Mouse (Mus musculus): ENCODE data around the gene Aasdh. TPM values are rescaled to one million over a fixed set of nuclear protein-coding genes. Genes with fewer than 3 reads are reported as not detected.
A peak's percentile ranks its signal among the peaks of the same experiment; 100 is the strongest.

The Aasdh gene
- 10 to 100 TPM; 18.5 to 21.0 TPM for total RNA-seq (2021)

DNA sequence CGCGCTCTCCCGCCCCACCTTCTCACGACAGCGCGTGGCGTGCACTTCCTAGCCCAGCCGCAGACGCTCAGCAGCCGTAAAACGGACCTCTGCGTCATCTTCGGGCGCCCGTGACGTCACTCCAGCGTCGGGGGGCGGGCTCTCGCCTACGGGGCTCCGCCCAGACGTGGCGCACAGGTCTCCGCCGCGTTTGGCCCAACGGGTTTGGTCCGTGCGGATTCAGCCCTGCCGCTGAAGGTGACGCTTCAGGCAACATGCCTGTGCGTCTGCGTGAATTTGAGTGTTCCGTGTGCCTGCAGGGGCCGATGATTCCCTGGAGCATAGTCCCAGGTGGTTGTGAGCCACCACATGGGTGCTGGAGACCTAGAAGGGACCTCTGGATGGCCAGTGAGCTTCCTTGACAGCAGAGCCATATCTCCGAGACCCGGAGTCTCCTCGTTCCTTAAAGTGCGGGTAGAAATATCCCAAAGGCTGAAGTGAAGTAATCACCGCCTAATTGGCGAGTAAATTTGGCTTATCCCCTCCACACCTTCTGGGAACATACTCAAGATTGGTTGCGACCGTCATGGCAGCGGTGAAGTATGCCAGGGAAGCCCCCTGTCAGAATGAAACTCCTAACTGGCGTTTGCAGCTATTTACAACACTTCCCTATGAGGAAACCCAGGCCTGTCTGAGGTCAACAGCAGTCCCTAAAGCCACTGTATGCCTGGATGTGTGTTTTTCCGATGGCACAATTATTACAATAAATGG, at the start of gene Aasdh:
Gene Aasdh (minus strand): TSS at position 110 of the 750 bp plus-strand sequence.
- intact Hi-C loops (cut with DNase I): no loop called here
- peak; percentile 93 to 97 for DNase-seq (ENCODE audit: extremely low spot score in 1 of 2, low spot score in 2 of 2)

DNA sequence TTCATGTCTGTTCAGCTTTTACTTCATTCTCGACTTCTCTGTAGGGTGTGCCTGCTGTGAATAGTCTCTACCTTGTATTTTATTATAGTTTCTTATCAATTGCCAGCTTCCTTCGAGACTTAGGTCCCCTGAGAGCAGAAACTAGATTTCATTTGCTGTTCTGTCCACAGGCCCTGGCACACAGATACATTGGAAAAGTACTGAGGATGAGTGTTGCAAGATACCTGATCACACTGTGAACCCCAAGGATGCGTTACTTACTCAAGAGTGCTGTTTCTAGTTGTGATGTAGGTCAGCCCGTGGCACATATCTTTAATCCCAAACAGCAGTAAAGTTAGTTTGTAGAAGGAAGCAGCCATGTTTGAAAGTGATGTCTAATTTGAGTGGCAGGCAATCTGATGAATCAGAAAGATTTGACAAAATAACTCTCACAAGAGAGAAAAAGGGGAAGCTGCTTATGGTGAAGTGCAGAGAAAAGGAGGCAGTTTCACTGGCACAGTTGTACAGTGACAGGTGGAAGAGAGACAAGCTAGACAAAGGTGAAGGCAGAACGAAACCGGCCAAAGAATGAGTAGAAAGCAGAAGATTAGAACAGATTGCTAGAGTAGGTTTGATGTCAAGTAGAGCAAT, 49.1 kb upstream of the Aasdh start:
- intact Hi-C loops (cut with DNase I): no loop called here
- no peak for DNase-seq (ENCODE audit: extremely low spot score in 1 of 2, low spot score in 2 of 2)

DNA sequence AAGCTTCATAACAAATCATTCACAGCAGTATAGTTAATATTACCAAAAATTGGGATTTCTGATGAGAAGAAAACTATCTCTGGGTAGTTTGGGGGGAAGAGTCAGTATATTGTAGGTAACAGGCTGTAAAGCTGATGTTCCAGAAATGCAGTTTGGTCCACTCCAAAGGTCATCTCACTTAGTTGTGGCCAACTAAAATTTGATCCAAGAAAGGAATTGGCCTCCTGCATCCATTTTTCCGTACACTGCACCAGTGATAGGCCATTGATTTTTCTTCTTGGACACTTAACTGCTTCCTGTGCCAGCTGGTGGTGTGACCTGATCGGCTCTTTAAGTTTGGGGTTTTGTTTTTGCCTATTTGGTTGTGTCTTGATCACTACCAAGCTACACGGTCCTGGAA, 48.5 kb upstream of the Aasdh start:
- DNase-seq (ENCODE audit: extremely low spot score in 1 of 2, low spot score in 2 of 2): no peak
- intact Hi-C loops (cut with DNase I): no loop called here

DNA sequence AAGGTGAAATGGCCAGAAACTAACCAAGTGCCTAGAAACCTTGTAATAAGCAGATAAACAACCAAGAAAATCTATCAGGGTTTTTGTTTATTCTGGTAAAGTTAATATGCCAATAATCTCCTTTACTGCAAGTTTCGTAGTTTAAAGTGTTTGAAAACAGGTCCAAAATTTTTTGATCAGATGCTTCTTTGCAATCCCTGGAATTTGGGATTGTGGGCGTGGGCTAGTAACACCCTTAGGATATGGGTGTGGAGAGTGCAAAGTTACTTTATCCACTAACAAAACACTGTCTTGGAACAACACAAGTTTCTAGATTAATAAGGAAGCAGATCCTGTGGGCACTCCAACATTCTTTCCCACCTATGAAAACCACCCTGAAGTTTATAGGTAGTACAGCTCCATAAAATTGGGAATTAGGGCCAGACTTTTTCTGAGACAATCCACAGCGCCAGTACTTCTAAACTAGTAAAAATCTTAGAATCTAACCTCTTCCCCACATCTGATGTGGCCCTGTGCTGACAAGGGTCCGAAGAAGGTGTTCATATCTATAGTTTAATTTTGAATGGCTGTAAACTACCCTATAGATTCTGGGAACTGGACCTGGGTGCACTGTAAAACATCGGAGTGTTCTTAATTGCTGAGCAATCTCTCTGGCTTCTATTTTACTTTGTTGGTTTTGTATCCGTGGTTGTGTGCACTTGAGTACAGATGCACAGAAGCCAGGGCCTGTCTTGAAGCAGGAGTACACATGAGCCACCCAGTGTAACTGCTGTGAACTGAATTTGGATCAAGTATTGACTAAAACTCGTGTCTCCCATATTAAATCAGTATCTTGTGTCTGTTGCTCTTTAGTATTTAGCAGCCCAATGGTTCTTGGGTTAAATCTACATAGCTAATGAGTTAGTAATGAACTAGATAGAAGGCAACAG, 47.1 kb upstream of the Aasdh start:
- intact Hi-C loops (cut with DNase I): no loop called here
- DNase-seq (ENCODE audit: extremely low spot score in 1 of 2, low spot score in 2 of 2): no peak

DNA sequence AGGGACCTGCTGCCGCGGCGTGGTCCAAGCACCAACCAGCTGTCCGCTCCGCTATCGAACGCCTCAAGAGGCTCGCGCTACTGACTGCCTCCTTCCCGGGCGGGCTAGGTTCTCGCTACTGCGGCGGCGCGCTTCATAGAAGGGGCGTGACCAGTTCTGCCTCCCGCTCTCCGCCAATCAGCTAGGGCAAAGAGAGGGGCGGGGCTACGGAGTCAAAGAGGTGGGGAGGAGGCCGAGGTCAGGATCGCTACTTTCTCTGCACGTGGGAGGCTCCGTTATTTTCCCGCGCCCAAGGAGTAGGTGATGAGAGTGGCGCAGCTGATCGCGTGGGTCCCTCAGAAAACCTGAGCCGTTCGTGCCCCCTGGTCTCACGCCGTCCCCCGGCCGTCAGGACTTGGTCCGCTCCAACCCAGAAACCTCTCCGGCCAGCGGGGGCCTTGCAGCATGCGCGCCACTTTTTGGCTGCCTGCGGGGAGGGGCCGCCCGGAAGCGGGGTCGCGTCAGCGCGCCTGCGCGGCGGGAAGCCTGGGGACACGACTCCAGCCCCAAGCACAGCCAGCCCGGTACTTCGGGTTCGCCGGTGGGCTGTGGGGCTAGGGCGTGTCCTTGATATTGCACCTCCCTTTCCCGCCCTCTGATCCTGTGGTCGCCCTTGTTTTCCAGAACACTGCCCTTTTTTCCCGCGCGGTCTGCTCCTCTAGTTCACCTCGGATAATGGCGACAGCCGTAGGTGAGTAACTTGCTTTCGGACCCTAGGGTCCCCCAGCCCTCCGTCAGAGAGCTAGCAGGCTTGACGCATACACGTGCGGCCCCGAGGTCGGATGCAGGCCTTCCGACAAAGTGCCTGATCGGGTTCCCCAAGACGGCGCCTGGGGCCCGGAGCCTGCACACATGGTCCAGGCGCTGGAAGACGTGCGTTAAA, 46.1 kb upstream of the Aasdh start, which contains the start of the genes Paics and Ppat:
Gene Paics (plus strand): TSS at position 202 of the 922 bp plus-strand sequence.
Gene Ppat (minus strand): TSS at position 473 of the 922 bp plus-strand sequence.
- DNase-seq (ENCODE audit: extremely low spot score in 1 of 2, low spot score in 2 of 2): peak; percentile 96 to 100
- intact Hi-C loops (cut with DNase I): loop anchor here (2.0 kb wide), 1 partner anchor 43 kb away; no protein-coding TSS in a partner anchor

DNA sequence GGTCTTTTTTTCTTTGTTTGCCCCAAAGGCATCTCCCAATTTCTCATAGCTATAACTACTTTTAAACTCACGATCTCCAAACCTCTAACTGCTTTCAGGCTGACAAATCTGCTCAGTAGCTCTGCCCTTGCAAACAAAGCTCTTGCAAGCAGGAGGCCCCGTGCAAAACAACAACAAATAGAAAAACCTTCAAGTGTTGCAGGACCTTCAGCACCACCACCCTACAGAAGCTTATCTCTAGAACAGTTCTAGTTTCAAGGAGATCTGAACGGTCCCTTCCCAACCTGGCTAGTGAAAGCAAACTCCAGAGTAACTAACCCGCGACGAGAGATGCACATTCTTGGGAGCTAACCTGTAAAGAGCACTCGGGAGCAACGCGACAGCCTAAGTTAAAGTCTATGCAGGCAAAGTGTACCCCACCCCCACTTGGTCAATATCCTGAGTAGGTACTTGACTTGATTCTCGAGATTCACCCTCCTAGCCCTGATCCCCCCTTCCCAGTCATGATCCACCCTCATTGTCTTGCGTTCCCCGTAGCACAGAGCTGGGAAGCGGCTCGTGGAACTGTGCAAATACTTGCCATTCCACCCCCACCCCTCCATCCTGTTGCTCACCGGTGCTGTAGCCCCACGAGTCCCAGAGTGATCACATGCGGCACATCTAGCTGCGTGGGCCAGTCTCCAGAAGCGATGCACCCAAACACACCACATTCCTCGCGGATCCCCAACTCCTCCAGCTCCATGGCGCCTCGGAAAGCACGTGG, 45.2 kb upstream of the Aasdh start:
- intact Hi-C loops (cut with DNase I): loop anchor here (2.0 kb wide), 1 partner anchor 42 kb away; no protein-coding TSS in a partner anchor

DNA sequence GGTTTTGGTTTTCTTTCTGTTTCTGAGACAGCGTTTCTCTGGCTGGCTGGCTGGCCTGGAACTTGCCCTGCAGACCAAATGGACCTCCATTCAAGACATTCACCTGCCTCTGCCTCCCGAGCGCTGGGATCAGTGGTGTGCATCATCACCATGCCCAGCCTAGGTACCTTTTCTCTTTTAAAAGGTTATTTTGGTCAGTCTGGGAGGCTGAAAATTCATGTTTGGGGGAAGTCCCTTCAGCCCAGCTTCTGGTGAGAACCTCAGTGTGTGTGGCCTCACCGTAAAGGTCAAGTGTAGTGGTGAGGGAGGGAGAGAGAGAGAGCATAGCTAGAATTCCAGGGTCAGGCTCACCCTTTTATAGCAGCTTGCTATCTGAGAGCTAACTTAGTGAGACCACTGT, 42.4 kb upstream of the Aasdh start:
- intact Hi-C loops (cut with DNase I): no loop called here
- no peak for DNase-seq (ENCODE audit: extremely low spot score in 1 of 2, low spot score in 2 of 2)

More for the DNA sequence above, 45.2 kb upstream of the Aasdh start:
- DNase-seq (ENCODE audit: extremely low spot score in 1 of 2, low spot score in 2 of 2): peak in 1 of 2 experiments; percentile 27

DNA sequence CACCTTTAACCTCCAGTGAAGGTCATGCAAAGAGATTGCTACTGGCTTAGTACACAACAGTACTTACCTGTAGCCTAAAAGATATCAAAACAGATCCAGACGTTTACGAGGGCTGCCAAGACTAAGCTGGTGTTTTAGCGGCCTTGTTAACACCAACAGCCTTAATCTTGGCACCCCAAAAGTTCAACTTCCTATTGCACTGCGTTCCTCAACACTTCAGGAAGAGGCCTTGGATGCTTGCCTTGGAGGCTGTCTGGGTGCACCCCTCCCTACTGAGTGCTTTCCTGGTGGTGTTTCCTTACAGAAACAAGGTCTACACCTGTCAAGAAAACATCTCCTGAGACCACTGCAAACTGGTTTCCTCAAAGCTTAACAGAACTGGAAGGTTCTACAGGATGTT, 41.8 kb upstream of the Aasdh start:
- intact Hi-C loops (cut with DNase I): no loop called here
- DNase-seq (ENCODE audit: extremely low spot score in 1 of 2, low spot score in 2 of 2): no peak

DNA sequence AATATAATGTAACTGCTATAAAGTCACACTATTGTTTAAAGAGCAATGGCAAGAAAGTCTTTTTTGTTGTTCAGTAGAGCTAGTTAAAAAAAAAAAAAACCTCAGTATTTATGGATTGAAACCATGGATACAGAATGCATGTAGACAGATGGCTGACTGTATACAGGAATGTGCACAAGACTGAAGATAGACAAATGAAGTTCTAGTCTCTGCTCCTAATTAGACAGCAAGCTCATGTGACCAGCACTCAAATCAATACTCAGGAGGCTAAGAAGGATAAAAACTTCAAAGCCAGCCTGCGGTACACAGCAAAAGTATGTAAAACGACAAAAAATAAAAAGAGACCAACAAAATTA, 40.3 kb upstream of the Aasdh start:
- DNase-seq (ENCODE audit: extremely low spot score in 1 of 2, low spot score in 2 of 2): no peak
- intact Hi-C loops (cut with DNase I): no loop called here

DNA sequence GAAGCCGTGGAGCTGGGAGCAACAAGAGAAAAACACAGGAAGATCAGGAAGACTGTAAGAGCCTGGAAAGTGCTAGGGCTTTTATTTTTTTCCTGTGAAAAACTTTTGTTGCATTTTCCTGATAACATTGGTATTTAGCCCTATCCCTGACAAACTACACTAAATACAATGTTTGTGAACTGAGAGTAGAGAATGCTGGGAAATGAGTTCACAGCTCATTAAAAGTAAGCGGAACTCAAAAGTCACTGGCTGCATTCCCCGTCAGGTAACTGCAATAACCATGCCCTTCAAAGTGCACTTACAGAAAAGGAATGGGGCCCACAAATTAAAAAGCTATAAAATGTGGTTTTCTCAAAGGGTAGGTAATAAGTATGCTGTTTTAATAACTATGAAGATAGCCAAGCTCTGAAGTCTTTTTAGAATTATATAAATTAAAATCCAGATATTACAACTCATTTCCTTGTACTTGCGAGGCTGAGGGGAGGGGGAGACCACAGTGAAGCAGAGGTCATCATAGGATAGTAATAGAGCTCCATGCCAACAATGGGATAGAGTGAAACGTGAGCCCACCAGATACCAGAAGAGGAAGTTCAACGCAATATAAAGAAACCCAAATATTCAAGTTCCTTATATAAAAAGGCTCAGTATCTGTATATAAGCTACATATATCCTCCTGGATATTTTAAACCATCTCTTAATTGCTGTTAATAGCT, 39.8 kb upstream of the Aasdh start:
- no peak for DNase-seq (ENCODE audit: extremely low spot score in 1 of 2, low spot score in 2 of 2)
- intact Hi-C loops (cut with DNase I): no loop called here

DNA sequence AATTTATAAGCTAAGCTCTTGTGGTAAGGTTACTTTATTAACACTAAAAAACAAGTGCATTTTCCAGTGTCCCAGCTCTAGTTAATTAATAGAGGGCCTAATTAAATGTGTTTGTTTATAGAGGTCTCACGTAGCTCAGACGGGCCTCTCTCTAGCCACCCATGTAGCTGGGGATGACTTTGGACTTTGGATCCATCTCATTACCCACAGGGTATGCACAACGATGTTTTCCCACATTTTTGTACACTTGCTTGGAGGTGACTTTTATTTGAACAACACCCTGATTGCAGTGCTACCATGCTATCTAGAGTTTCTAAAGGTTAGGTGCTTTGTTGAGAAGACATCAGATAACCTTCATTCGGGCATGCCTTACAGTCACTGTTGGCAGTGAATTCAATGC, 37.2 kb upstream of the Aasdh start:
- intact Hi-C loops (cut with DNase I): no loop called here
- no peak for DNase-seq (ENCODE audit: extremely low spot score in 1 of 2, low spot score in 2 of 2)

DNA sequence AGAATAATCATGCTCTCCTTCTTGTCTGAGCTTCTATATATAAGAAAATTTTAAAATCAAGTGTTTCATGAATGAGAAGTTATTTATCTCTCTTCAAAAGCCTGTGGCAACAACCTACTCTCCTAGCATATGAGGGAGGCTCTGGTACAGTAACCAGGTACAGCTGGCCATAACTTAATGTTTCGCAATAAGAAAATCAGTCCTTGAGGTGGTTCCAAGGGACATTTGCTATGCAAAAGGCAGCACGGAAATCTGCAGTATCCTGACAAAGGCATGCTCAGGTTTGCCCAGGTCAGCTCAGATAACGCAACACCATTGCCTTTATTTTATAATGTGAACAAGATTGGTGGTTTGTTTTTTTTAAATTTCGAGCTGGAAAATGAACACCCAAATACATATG, 36.7 kb upstream of the Aasdh start:
- no peak for DNase-seq (ENCODE audit: extremely low spot score in 1 of 2, low spot score in 2 of 2)
- intact Hi-C loops (cut with DNase I): no loop called here

DNA sequence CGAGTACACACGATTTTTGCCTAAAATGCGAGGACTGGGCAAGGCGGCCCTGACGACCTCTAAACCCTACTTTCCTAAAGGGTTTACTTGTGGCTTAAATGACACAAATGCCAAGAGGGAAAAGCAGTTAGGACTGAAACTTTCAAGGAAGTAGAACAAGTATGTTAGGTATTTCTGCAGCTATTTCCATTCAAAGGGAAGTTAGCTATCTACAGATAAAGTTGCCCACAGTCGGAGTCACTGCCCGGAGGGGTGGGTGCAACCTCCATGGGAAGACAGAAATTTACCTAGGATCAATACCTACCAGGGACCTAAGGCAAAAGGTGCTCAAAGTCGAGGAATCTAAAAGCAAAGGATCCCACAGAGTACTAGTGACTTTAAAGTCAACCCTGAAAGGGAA, 34.4 kb upstream of the Aasdh start:
- DNase-seq (ENCODE audit: extremely low spot score in 1 of 2, low spot score in 2 of 2): no peak
- intact Hi-C loops (cut with DNase I): no loop called here

DNA sequence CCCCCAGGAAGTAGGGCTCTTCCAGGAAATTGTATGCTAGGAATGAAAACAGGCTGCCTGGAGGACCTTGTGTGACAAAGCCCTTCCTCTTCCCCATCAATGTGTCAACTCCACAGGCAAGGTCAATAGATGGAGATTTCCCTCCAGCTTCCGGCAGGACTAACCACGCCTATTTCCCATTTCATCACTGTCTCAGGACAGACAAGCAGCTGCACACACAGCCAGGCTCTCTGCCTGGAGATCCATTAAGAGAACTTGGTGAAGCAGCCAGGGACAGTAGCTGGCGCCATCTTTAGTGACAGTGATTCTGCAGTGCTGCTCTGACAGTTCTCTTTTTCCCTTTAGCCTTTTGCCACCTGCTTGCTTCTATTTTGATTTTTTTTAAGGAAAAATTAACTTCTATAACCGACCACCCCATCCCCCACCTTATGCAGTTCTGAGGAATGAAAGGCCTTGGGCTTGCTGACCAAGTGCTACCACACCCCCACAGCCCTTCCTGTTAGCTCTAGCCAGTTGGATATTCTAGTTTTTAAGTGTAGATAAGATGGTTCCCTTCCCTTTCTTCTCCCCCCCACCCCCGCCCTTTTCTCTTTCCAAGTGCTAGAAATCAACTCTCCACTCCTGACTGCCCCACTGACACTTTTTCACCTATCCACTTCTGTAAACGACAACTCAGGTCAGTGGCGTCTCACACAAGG, 24.0 kb upstream of the Aasdh start:
- intact Hi-C loops (cut with DNase I): no loop called here
- DNase-seq (ENCODE audit: extremely low spot score in 1 of 2, low spot score in 2 of 2): no peak

DNA sequence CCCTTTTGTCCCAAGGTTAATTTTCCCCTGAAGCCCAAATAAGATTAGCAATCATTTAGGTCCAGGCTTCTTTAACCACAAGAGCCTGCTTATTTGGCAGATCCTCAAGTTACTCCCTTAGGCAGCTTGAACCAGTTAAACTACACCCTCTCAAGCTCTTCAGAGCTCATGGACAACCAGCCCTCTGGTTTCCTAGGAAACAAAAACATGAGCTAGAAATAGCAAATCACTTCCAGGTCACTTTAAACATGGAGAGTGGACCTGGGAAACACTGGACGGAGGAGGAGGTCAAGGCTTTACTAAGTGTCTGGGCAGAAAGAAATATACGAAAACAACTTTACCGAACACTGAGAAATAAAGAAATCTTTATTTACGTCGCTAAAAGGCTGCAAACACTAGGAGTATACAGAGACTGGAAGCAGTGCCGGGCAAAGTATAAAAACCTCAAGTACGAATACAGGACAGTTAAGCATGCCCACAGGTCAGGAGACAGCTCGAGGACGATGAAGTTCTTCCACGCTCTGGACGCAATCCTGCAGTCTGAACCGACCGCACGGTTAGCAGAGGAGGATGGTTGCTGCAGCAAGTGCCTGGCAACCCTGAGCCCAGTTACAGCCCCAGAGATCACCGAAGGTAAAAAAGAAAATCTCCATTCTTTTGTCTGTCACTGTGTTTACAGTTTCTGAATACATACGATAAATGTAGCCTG, 23.0 kb upstream of the Aasdh start:
- intact Hi-C loops (cut with DNase I): no loop called here
- DNase-seq (ENCODE audit: extremely low spot score in 1 of 2, low spot score in 2 of 2): no peak

DNA sequence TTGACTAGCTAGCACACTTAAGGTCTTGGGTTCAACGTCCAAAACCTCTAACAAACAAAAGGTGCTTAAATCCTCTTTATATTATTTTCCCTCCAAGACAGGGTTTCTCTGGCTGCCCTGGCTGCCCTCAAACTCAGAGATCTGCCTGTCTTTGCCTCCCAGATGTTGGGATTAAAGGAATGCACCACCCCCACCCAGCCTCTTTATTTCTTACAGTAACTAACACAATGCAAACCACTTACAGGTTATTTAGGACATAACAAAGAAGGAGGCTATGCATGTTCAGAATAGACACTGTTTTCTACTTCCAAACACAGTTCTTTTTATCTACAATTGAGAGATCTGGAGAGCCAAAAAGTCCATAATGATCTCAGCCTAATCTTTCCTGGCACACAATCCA, 19.0 kb upstream of the Aasdh start:
- intact Hi-C loops (cut with DNase I): no loop called here
- DNase-seq (ENCODE audit: extremely low spot score in 1 of 2, low spot score in 2 of 2): no peak

All from left cerebral cortex, postnatal 10 days (tissue).